Mouse (Mus musculus) ES-Bruce4 (cell line): ENCODE data around the gene Chrm1. TPM values are rescaled to one million over a fixed set of nuclear protein-coding genes. Genes with fewer than 3 reads are reported as not detected.
"Not testable (repeated sequence)": the region's sequence is repeated elsewhere in the genome, so short reads cannot be mapped to it uniquely, and the experiment has no call there.

ENCODE experiments used
- H3K27ac ChIP-seq: 2 replicates; pipeline ENCODE4 v1.5.1; 2012; ENCODE audit warnings: low read length, inconsistent platforms; ENCODE audit not compliant: insufficient read depth
- H3K27me3 ChIP-seq: 2 replicates; pipeline ENCODE4 v1.6.1; 2012; ENCODE audit warnings: mild to moderate bottlenecking, low read length, inconsistent platforms; ENCODE audit not compliant: control insufficient read depth, poor library complexity, insufficient read depth, severe bottlenecking
- H3K36me3 ChIP-seq: 2 replicates; pipeline ENCODE4 v1.6.1; 2012; ENCODE audit warnings: inconsistent platforms, mild to moderate bottlenecking, low read length, moderate library complexity; ENCODE audit not compliant: control insufficient read depth, poor library complexity, insufficient read depth, severe bottlenecking
- H3K4me1 ChIP-seq: one replicate; pipeline ENCODE4 v1.8.1; 2011; ENCODE audit warnings: low read length; ENCODE audit not compliant: control insufficient read depth, insufficient read depth
- H3K4me3 ChIP-seq: 2 replicates; pipeline ENCODE4 v1.5.1; 2011; ENCODE audit warnings: low read depth, mild to moderate bottlenecking, low read length
- H3K9ac ChIP-seq: 2 replicates; pipeline ENCODE4 v1.6.1; 2012; ENCODE audit warnings: low read depth, mild to moderate bottlenecking, inconsistent platforms; ENCODE audit not compliant: poor library complexity, severe bottlenecking
- H3K9me3 ChIP-seq: replicated peaks from 2 replicates; pipeline ENCODE4 v1.6.1; 2012; ENCODE audit warnings: mild to moderate bottlenecking, low read length, inconsistent platforms; ENCODE audit not compliant: control insufficient read depth, poor library complexity, insufficient read depth, severe bottlenecking
- CTCF ChIP-seq: IDR thresholded peaks from one replicate; pipeline ENCODE4 v1.8.1; 2011; ENCODE audit warnings: low read depth, low read length
- EP300 ChIP-seq: IDR thresholded peaks from 2 replicates; pipeline ENCODE4 v1.6.1; 2011; ENCODE audit warnings: low read depth, low read length; ENCODE audit not compliant: insufficient read depth
- POLR2A ChIP-seq: IDR thresholded peaks from one replicate; pipeline ENCODE4 v1.8.1; 2011; ENCODE audit warnings: low read length; ENCODE audit not compliant: insufficient read depth
- polyA plus RNA-seq: library from polyadenylated mRNA; stranded (reverse); fragments of >200 nt; gene quantifications from 2 replicates; pipeline ENCODE4 v1.2.4, GENCODE M21; 2011; ENCODE audit warnings: low read depth; ENCODE audit not compliant: missing spikeins, insufficient read depth, insufficient read length

Chrm1 gene
- polyA plus RNA-seq, 1 experiment: not detected

GRCm38 (mm10) chr19:8726609-8727390 is 63.2 kb downstream of the Chrm1 start:
- no peaks in the 10 kb centered on the region for H3K4me1 ChIP-seq
- H3K9ac ChIP-seq: 0 out of 2 replicates have a peak overlapping the region, but pooled peaks have one; percentile 100
- no peaks in the 10 kb centered on the region for H3K9me3 ChIP-seq
- H3K36me3 ChIP-seq: peaks cover 36% of the 10 kb centered on the region
- no peak overlapping the region for H3K4me3 ChIP-seq
- 0 out of 2 replicates have a peak overlapping the region, but pooled peaks have one; percentile 24 for H3K27ac ChIP-seq
- TF ChIP-seq CTCF (no peak), EP300 (no peak), POLR2A (no peak)
- H3K27me3 ChIP-seq: no peaks in the 10 kb centered on the region

- Histone ChIP-seq H3K36me3 (peaks cover 36% of the 10 kb centered on the region), H3K27ac (peak overlapping the region; percentile 60; the same call in 1 of the 2 replicates), H3K9ac (no peak overlapping the region), H3K4me1 (no peaks in the 10 kb centered on the region), H3K9me3 (no peaks in the 10 kb centered on the region), H3K27me3 (no peaks in the 10 kb centered on the region), H3K4me3 (no peak overlapping the region)
- TF ChIP-seq CTCF (no peak), POLR2A (no peak), EP300 (no peak)
These were observed 64.0 kb downstream of the Chrm1 start for GRCm38 (mm10) chr19:8727495-8728114.

GRCm38 (mm10) chr19:8728335-8729099 is 64.9 kb downstream of the Chrm1 start:
- H3K9me3 ChIP-seq, H3K9ac ChIP-seq, H3K4me3 ChIP-seq, H3K27ac ChIP-seq, H3K4me1 ChIP-seq, H3K27me3 ChIP-seq: not testable (repeated sequence)
- peaks cover 36% of the 10 kb centered on the region for H3K36me3 ChIP-seq

Other genes with a start within 250 kb of the Chrm1 start
- gene Slc22a8, start 72.5 kb upstream of the Chrm1 start, polyA plus RNA-seq: not detected in 2 replicates
- not detected in 2 replicates for gene Slc22a6, start 45.8 kb upstream of the Chrm1 start, polyA plus RNA-seq
- gene Slc3a2, start 59.6 kb downstream of the Chrm1 start, polyA plus RNA-seq: 170 TPM in 2 replicates
- 81.1 and 97.0 TPM in 2 replicates for gene Wdr74, start 72.0 kb downstream of the Chrm1 start, polyA plus RNA-seq
- gene 1700092M07Rik, start 76.9 kb downstream of the Chrm1 start, polyA plus RNA-seq: 2.2 TPM in 1 of 2 replicates, not detected in the other
- gene Stx5a, start 77.6 kb downstream of the Chrm1 start, polyA plus RNA-seq: 45.6 and 47.1 TPM in 2 replicates
- 122 and 200 TPM in 2 replicates for gene Nxf1, start 93.3 kb downstream of the Chrm1 start, polyA plus RNA-seq
- gene Tmem223, start 107.2 kb downstream of the Chrm1 start, polyA plus RNA-seq: 21.4 and 23.4 TPM in 2 replicates
- gene Tmem179b, start 110.7 kb downstream of the Chrm1 start, polyA plus RNA-seq: 29.0 and 34.5 TPM in 2 replicates
- 17.1 and 17.7 TPM in 2 replicates for gene Taf6l, start 122.6 kb downstream of the Chrm1 start, polyA plus RNA-seq
- 98.2 and 103 TPM in 2 replicates for gene Polr2g, start 134.8 kb downstream of the Chrm1 start, polyA plus RNA-seq
- gene Zbtb3, start 138.8 kb downstream of the Chrm1 start, polyA plus RNA-seq: 3.1 and 4.1 TPM in 2 replicates
- 77.3 and 84.9 TPM in 2 replicates for gene Ttc9c, start 155.5 kb downstream of the Chrm1 start, polyA plus RNA-seq
- 105 and 108 TPM in 2 replicates for gene Hnrnpul2, start 156.2 kb downstream of the Chrm1 start, polyA plus RNA-seq
- 74.8 and 87.2 TPM in 2 replicates for gene AC129217.1, start 166.0 kb downstream of the Chrm1 start, polyA plus RNA-seq
- gene Bscl2, start 173.7 kb downstream of the Chrm1 start, polyA plus RNA-seq: 32.3 and 36.2 TPM in 2 replicates
- 28.3 and 29.7 TPM in 2 replicates for gene Gng3, start 175.4 kb downstream of the Chrm1 start, polyA plus RNA-seq
- 1.3 and 2.1 TPM in 2 replicates for gene Lrrn4cl, start 187.0 kb downstream of the Chrm1 start, polyA plus RNA-seq
- gene Ubxn1, start 207.7 kb downstream of the Chrm1 start, polyA plus RNA-seq: 189 and 201 TPM in 2 replicates
- 14.4 and 14.9 TPM in 2 replicates for gene Uqcc3, start 217.1 kb downstream of the Chrm1 start, polyA plus RNA-seq
- gene Lbhd1, start 219.9 kb downstream of the Chrm1 start, polyA plus RNA-seq: 10.1 and 13.4 TPM in 2 replicates
- not detected in 2 replicates for gene Gm49403, start 220.1 kb downstream of the Chrm1 start, polyA plus RNA-seq
- 162 and 172 TPM in 2 replicates for gene 1810009A15Rik, start 225.1 kb downstream of the Chrm1 start, polyA plus RNA-seq
- gene Gm49416, start 225.1 kb downstream of the Chrm1 start, polyA plus RNA-seq: 11.9 and 24.8 TPM in 2 replicates
- gene Ints5, start 229.2 kb downstream of the Chrm1 start, polyA plus RNA-seq: 23.1 and 26.7 TPM in 2 replicates
- gene Ganab, start 234.3 kb downstream of the Chrm1 start, polyA plus RNA-seq: 183 and 184 TPM in 2 replicates